Mouse (Mus musculus) embryonic stem cell, embryonic (primary cell): ENCODE results near the gene Patl1.

ENCODE experiments used
- CTCF ChIA-PET, 4 experiments: fragments of 300-600 bp in 2 of 4; fragments of 350-600 bp in 2 of 4; sonication (Branson Sonifier 250); formaldehyde crosslinking; loops; one replicate each; lab custom pipeline; 2022; ENCODE audit warnings: inconsistent platforms in 2 of 4; lab: Charles Lee
- POLR2A ChIA-PET, 4 experiments: fragments of 300-600 bp in 2 of 4; fragments of 350-600 bp in 2 of 4; sonication (Branson Sonifier 250); formaldehyde crosslinking; loops; one replicate each; lab custom pipeline; 2022; ENCODE audit warnings: antibody characterized with exemption in 4 of 4, inconsistent platforms in 1 of 4; lab: Charles Lee

Patl1 gene

GRCm38 (mm10) chr19:11989334-11989733 is 77.1 kb downstream of the Patl1 start:
- POLR2A ChIA-PET: interaction anchor here in 2 of 4 experiments (1.4 to 1.7 kb wide), 2 partner anchors 10 to 24 kb away, joined by 4 to 7 read pairs; partner anchors contain the start of gene Osbp (in 1 of the 2)
- CTCF ChIA-PET: no interaction called here

GRCm38 (mm10) chr19:11992034-11992433 is 79.8 kb downstream of the Patl1 start:
- ChIA-PET POLR2A (interaction anchor here in 3 of 4 experiments (0.6 to 2.6 kb wide), 22 partner anchors 9 to 942 kb away, joined by 3 to 32 read pairs (median 6); partner anchors contain the start of genes Osbp (in 2 of the 3) and Patl1 (in 1 of the 3)), CTCF (interaction anchor here in 3 of 4 experiments (0.5 to 1.6 kb wide), 5 partner anchors 10 to 109 kb away, joined by 3 to 6 read pairs (median 4); partner anchors contain the start of gene Osbp (in 1 of the 3))

GRCm38 (mm10) chr19:11992441-11993029 is 80.3 kb downstream of the Patl1 start:
- ChIA-PET POLR2A (interaction anchor here in 2 of 4 experiments (1.4 to 2.6 kb wide), 15 partner anchors 10 to 80 kb away, joined by 3 to 32 read pairs (median 8); partner anchors contain the start of genes Osbp (in 2 of the 2) and Patl1 (in 1 of the 2)), CTCF (interaction anchor here in 3 of 4 experiments (0.5 to 1.6 kb wide), 3 partner anchors 9 to 27 kb away, joined by 3 to 6 read pairs (median 5); partner anchors contain the start of gene Osbp (in 1 of the 3))
